Mouse (Mus musculus) thymus, postnatal 36 days (tissue): ENCODE measurements around the gene Lsamp.

ENCODE experiments used
- DNase-seq, 2 experiments: peaks; one replicate each; pipeline ENCODE4 v3.0.0; 2022; ENCODE audit warnings: mixed read lengths in 2 of 2

The Lsamp gene

DNA sequence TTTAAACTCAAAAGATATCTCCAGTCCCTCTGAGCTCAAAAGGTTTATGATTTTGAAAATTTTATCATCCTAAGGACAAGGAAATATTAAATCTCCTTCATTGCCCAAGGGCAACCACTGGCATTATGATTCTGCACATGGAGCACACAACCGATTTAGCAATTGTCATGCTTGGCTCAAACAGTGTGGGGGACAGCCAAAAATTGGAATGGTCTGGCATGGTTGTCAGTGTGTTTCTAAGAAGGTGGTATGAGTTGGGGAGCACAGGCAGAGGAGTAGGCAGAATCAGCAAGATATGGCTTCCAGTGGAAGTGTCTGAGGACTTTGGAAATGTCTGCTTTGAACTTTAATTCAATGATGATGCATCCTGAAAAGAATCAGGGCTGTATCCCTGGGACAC is 1639.7 kb downstream of the Lsamp start:
- no peak for DNase-seq

- DNase-seq = no peak
Observed at GRCm38 (mm10) chr16:41633898-41634297, 1649.7 kb downstream of the Lsamp start.

GRCm38 (mm10) chr16:41640876-41641275 is 1656.7 kb downstream of the Lsamp start:
- no peak for DNase-seq

- DNase-seq = no peak
Observed at GRCm38 (mm10) chr16:41653261-41653660, 1669.1 kb downstream of the Lsamp start.

DNA sequence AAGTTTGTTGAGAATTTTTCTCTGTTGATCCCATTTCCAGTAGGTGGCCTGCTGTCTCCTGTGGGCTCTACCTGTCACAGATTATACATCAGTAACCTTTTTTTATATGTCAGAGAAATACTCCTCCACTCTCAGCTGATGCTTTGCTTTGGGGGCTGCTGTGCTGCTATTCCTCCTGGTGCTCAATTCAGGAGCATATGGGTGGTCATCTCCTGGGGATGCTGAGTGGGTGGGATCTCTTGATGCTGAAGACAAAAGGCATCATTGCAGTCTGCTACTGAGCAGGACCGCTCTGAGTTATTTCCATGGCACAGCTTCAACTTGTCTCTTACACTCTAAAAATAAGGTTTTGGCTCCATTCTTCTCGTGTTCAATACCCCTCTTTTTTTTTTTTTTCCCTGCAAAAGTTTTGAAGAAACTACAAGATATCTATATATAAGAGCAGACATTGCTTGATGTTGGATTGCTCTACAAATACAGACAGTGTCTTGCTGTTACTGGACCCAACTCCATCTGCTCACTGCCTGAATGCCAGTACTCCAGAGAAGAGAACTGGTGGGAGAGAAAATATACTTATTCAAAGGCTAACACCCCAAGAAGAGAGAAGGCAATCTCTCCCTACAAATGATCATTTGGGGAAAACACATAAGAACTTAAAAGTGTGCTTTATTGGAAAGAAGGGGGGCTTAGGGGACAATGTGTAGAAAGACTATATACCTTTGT is 1690.3 kb downstream of the Lsamp start:
- DNase-seq = no peak

GRCm38 (mm10) chr16:41675774-41676173 is 1691.6 kb downstream of the Lsamp start:
- no peak for DNase-seq

DNA sequence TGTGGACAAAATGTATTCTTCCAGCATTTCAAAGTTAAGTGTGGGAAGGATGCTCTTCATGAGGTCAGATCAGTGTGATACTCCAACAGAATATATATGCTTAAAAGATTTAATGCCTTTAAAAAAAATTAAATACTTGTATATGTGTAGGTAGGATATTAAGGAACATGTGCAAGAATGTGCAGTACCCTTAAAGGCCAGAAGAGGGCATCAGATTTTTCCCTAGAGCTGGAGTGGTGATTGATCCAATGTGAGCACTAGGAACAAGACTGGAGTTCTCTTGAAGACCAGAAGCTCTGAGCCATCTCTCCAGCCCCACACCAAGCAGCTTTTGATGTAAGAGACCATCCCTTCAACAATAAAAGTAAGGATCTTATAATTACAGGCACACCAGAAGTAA is 1708.3 kb downstream of the Lsamp start:
- no peak for DNase-seq

GRCm38 (mm10) chr16:41701790-41702428 is 1717.7 kb downstream of the Lsamp start:
- no peak for DNase-seq

DNA sequence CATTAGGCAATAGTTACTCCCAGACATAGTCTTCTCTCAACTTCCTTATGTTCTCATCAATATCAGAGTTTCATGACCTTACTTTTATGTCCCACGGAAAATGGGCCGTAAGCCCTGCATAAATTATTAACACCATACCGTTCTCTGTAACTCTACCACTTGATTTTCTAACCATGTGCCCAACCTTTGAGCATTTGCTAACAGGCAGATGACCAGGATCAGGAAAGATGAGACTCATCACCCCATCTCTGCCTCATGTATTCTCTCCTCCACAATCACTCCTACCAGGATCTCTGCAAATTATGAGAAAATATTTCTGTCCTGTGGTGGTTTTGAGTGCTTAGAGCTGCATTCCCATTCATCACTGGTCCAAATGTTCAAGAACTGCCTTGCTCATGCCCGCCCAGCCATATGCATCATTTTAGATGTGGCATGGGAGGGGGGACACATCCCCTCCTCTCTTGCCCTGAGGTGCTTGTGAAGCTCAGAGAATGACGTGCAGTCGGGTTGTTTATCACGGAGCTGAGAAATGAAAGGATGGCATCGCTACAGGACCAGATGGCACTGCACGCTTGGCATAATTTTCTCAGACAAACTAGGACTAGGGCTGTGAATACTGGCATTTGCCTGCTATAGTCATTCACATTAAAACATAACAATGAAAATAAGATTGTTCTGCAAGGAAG is 1744.9 kb downstream of the Lsamp start:
- no peak for DNase-seq

DNA sequence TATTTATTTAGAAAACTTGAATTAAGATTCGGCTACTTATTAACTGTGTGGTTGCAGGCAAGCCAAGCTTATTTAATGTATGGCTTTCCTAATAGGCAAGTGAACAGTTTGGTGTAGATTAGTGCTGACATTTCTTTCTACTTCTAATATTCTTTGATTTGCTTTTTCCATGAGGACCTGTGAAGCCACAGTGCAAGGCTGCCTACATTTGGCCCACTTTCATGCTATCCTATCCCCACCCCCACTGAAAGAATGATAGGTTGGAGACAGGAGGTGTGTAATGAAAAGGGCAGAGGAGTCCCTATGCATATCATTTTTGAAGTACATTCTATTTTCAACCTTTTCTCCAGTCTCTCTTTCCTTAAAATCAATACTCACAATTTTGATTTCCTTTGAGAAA is 1745.8 kb downstream of the Lsamp start:
- no peak for DNase-seq

DNA sequence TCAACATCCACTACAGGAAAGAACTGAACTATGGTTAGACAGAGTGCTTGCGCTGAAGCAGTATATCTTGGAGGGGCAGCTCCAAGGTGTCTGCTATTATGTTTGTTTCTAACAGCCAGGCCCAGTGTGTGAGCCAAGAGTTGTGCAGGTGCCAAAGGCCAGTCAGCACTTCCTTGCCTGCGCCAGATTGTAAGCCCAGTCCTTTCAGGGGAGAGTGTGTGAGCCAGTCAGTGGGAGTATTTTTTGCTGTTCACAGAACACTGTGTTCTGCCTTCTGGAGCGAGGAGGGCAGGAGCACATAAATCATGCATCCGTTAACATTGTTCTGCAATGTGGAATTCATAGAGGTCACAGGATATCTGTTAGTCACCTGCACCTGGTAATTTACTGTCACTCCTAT is 1760.9 kb downstream of the Lsamp start:
- DNase-seq = no peak

DNA sequence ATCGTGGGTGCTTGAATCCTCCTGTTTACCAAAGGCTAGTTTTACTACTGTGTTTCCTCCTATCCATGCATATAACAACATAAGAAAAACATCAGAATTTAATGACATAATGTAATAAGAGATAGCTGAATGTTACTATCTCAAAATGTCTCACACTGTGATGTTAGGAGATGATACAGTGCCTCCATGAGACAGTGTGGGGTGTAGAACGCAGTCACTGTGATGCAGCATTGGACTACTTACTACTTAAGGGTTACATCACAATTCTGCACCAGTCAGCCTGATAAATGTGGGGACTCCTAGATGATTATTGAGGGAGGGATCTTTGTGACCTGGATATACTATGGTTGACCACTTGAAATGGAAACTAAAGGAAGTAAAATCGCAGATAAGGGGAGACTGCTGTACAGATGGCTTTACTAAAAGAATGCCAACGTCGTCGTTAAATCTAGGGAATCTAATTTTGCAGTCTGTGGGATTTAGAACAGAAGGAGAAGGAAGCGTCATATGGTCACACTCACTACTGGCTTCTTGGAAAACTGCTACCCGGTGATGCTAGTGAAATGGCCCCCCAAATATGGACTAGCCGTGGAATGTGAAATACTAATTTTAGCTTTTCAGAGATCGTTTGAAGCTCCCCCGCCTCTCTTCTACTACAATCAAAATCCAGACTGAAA is 1762.2 kb downstream of the Lsamp start:
- no peak for DNase-seq

- no peak for DNase-seq
Observed at GRCm38 (mm10) chr16:41747874-41748273, 1763.7 kb downstream of the Lsamp start.

GRCm38 (mm10) chr16:41748759-41749158 is 1764.6 kb downstream of the Lsamp start:
- no peak for DNase-seq

DNA sequence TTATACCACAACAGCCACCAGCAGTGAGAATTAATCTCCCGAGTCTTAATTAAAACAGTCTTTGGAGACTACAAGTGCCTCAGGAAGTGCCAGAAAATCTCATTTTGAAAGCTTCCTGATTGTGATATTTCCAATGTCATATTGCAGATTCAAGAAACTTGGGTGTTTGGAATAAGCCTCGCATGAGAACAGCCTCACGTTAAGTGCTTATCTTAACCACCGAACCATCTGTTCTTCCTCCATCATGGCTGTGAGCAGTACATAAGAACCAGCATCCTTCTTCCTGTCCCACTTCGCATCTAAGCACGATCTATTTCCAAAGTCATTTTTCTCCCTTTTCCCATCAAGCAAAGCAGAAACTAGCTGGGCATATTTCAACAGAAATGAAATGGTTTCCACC is 1780.1 kb downstream of the Lsamp start:
- no peak for DNase-seq

DNA sequence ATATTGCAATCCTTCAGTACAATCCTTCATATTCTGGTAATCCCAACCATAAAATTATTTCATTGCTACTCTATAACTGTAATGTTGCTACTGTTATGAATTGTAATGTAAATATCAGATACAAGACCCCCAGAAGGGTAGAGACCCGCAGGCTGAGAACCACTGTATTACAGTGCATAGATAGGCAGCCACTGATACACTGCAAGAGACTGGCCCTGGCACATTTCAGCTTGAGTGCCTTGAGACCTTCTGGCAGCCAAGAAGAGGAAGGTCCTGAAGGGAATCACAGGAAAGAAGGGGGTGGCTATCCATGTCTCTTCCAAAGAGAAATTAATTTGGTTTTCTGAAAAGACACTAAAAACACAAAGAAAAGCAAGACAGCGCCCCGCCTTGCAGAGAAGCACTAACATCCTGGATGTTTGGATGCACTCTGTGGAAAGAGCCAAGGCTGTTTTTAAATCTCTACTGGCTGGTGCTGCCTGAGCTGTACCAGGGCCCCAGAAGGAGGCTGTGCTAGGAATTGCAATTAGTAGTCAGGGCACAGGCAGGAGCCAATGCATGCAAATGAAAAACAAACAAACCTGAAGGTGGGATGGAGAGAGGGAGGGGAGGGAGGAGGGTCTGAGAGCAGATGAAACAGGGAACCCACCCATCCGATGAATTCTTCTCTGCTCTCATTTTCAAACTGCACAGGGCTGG is 1787.4 kb downstream of the Lsamp start:
- DNase-seq = no peak

DNA sequence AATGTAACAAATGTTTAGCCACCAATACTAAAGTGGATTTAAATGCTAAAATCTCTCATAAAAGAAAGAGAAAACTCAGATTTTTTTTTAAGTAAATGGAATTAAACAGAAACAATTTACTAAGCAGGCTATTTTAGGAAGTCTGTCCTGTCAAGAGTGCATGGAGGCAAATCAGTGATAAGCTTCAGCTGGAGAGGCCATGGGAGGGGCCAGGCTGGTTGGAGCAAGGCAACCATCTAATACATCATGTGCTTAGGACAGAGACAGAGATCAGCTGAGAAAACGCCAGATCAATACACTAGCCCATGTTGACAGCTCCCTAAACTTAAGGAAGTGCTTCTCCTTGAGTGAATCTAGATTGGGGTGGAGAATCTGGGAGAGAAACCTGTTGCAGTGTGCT is 1793.4 kb downstream of the Lsamp start:
- no peak for DNase-seq

GRCm38 (mm10) chr16:41785600-41785999 is 1801.4 kb downstream of the Lsamp start:
- DNase-seq = no peak

- DNase-seq = no peak
Observed at GRCm38 (mm10) chr16:41786704-41787103, 1802.5 kb downstream of the Lsamp start.

- no peak for DNase-seq
Observed at GRCm38 (mm10) chr16:41787146-41787545, 1803.0 kb downstream of the Lsamp start.

- no peak for DNase-seq
Observed at GRCm38 (mm10) chr16:41790016-41790415, 1805.9 kb downstream of the Lsamp start.

- DNase-seq = no peak
Observed at GRCm38 (mm10) chr16:41820369-41820768, 1836.2 kb downstream of the Lsamp start.
